Mouse (Mus musculus) MEL (cell line): Measurements from ENCODE around the gene Etfdh. TPM values are rescaled to one million over a fixed set of nuclear protein-coding genes. Genes with fewer than 3 reads are reported as not detected.

ENCODE experiments used
- DNase-seq: peaks from one replicate; pipeline ENCODE4 v3.0.0; 2011; ENCODE audit warnings: low read depth, low spot score
- H3K27ac ChIP-seq: 2 replicates; pipeline ENCODE4 v1.5.1; 2012; ENCODE audit warnings: low read depth, mild to moderate bottlenecking, control low read depth, low read length, moderate library complexity; ENCODE audit not compliant: control insufficient read depth
- H3K27me3 ChIP-seq, 2 experiments: fragments of 150-350 bp in 1 of 2; sonication (generic) in 1 of 2; 2 replicates each; pipeline ENCODE4 v1.6.1; 2012; ENCODE audit warnings: low read length in 2 of 2, mild to moderate bottlenecking in 2 of 2, improper control_type of control experiment in 1 of 2, moderate library complexity in 1 of 2; ENCODE audit not compliant: insufficient read depth in 2 of 2, control insufficient read depth in 1 of 2
- H3K36me3 ChIP-seq, 2 experiments: 2 replicates each; pipeline ENCODE4 v1.6.1; 2012 to 2014; ENCODE audit warnings: low read length in 2 of 2, improper control_type of control experiment in 1 of 2, inconsistent platforms in 1 of 2, mild to moderate bottlenecking in 1 of 2; ENCODE audit not compliant: insufficient read depth in 2 of 2, control insufficient read depth in 1 of 2
- H3K4me1 ChIP-seq, 2 experiments: fragments of 150-350 bp in 1 of 2; sonication (generic) in 1 of 2; 2 replicates each; pipeline ENCODE4 v1.6.1; 2012; ENCODE audit warnings: low read length in 2 of 2, improper control_type of control experiment in 1 of 2, mild to moderate bottlenecking in 1 of 2; ENCODE audit not compliant: insufficient read depth in 2 of 2, control insufficient read depth in 1 of 2
- H3K4me3 ChIP-seq, 2 experiments: fragments of 150-350 bp in 1 of 2; sonication (generic) in 1 of 2; 2 replicates each; pipeline ENCODE4 v1.5.1; 2012; ENCODE audit warnings: low read depth in 2 of 2, low read length in 2 of 2, mild to moderate bottlenecking in 2 of 2, moderate library complexity in 2 of 2, control low read depth in 1 of 2, improper control_type of control experiment in 1 of 2; ENCODE audit not compliant: control insufficient read depth in 1 of 2, insufficient read depth in 1 of 2
- H3K79me2 ChIP-seq: 2 replicates; pipeline ENCODE4 v1.6.1; 2012; ENCODE audit warnings: mild to moderate bottlenecking, low read length, moderate library complexity; ENCODE audit not compliant: control insufficient read depth, poor library complexity, insufficient read depth
- H3K9ac ChIP-seq: 2 replicates; pipeline ENCODE4 v1.6.1; 2012; ENCODE audit warnings: low read depth, mild to moderate bottlenecking, control low read depth, low read length, moderate library complexity; ENCODE audit not compliant: control insufficient read depth, poor library complexity, severe bottlenecking
- H3K9me3 ChIP-seq: fragments of 150-350 bp; sonication (generic); replicated peaks from 2 replicates; pipeline ENCODE4 v1.6.1; 2012; ENCODE audit warnings: mild to moderate bottlenecking, low read length, improper control_type of control experiment, moderate library complexity; ENCODE audit not compliant: insufficient read depth
- CHD1 ChIP-seq: IDR thresholded peaks from 2 replicates; pipeline ENCODE4 v1.6.1; 2012; ENCODE audit warnings: low read depth, mild to moderate bottlenecking, inconsistent platforms, low read length, improper control_type of control experiment
- CHD2 ChIP-seq: IDR thresholded peaks from 2 replicates; pipeline ENCODE4 v1.6.1; 2011; ENCODE audit warnings: low read length, improper control_type of control experiment
- CTCF ChIP-seq, 3 experiments: IDR thresholded peaks in 2 of 3; conservative IDR thresholded peaks in 1 of 3; 2 replicates each; pipeline ENCODE4 v1.5.1; 2011 to 2012; ENCODE audit warnings: low read length in 3 of 3, low read depth in 2 of 3, mild to moderate bottlenecking in 2 of 3, improper control_type of control experiment in 1 of 3, inconsistent platforms in 1 of 3, mixed read lengths in 1 of 3, moderate library complexity in 1 of 3; ENCODE audit not compliant: control insufficient read depth in 1 of 3, insufficient read depth in 1 of 3, poor library complexity in 1 of 3, severe bottlenecking in 1 of 3
- E2F4 ChIP-seq: IDR thresholded peaks from 2 replicates; pipeline ENCODE4 v1.6.1; 2011; ENCODE audit warnings: low read depth, low read length, improper control_type of control experiment, borderline replicate concordance
- ETS1 ChIP-seq: IDR thresholded peaks from 2 replicates; pipeline ENCODE4 v1.6.1; 2012; ENCODE audit warnings: low read depth, mild to moderate bottlenecking, inconsistent platforms, low read length, improper control_type of control experiment, moderate library complexity
- GABPA ChIP-seq: IDR thresholded peaks from 2 replicates; pipeline ENCODE4 v1.6.1; 2012; ENCODE audit warnings: low read depth, mild to moderate bottlenecking, inconsistent platforms, low read length, improper control_type of control experiment, moderate library complexity
- GATA1 ChIP-seq: IDR thresholded peaks from 2 replicates; pipeline ENCODE4 v1.6.1; 2011; ENCODE audit warnings: low read depth, low read length, improper control_type of control experiment
- JUND ChIP-seq: IDR thresholded peaks from 2 replicates; pipeline ENCODE4 v1.6.1; 2011; ENCODE audit warnings: low read depth, mild to moderate bottlenecking, improper control_type of control experiment, low read length
- KAT2A ChIP-seq: conservative IDR thresholded peaks from 2 replicates; pipeline ENCODE4 v1.6.1; 2012; ENCODE audit warnings: low read depth, low read length, improper control_type of control experiment, inconsistent platforms
- MAFK ChIP-seq: IDR thresholded peaks from 2 replicates; pipeline ENCODE4 v1.6.1; 2011; ENCODE audit warnings: low read depth, mild to moderate bottlenecking, low read length, improper control_type of control experiment, borderline replicate concordance
- MAX ChIP-seq: IDR thresholded peaks from 2 replicates; pipeline ENCODE4 v1.6.1; 2011; ENCODE audit warnings: low read length, improper control_type of control experiment
- MAZ ChIP-seq: IDR thresholded peaks from 2 replicates; pipeline ENCODE4 v1.6.1; 2012; ENCODE audit warnings: low read depth, mild to moderate bottlenecking, inconsistent platforms, low read length, improper control_type of control experiment
- MEF2A ChIP-seq: IDR thresholded peaks from 2 replicates; pipeline ENCODE4 v1.6.1; 2014; ENCODE audit warnings: low read depth, mild to moderate bottlenecking, inconsistent platforms, low read length, improper control_type of control experiment; ENCODE audit not compliant: poor library complexity, insufficient replicate concordance, severe bottlenecking; ENCODE audit errors: extremely low read depth
- MYC ChIP-seq: IDR thresholded peaks from 2 replicates; pipeline ENCODE4 v1.6.1; 2011; ENCODE audit warnings: low read depth, mild to moderate bottlenecking, low read length, improper control_type of control experiment, moderate library complexity
- NELFE ChIP-seq: IDR thresholded peaks from 2 replicates; pipeline ENCODE4 v1.6.1; 2011; ENCODE audit warnings: low read depth, low read length, improper control_type of control experiment
- NRF1 ChIP-seq: IDR thresholded peaks from 2 replicates; pipeline ENCODE4 v1.6.1; 2014; ENCODE audit warnings: low read depth, mild to moderate bottlenecking, inconsistent platforms, low read length, improper control_type of control experiment, moderate library complexity; ENCODE audit not compliant: poor library complexity, insufficient read depth, severe bottlenecking
- POLR2A ChIP-seq, 2 experiments: IDR thresholded peaks; 2 replicates each; pipeline ENCODE4 v1.6.1; 2011 to 2012; ENCODE audit warnings: low read length in 2 of 2, mild to moderate bottlenecking in 2 of 2, control low read depth in 1 of 2, improper control_type of control experiment in 1 of 2, low read depth in 1 of 2, moderate library complexity in 1 of 2; ENCODE audit not compliant: control insufficient read depth in 1 of 2, insufficient read depth in 1 of 2, poor library complexity in 1 of 2
- POLR2AphosphoS2 ChIP-seq: IDR thresholded peaks from 2 replicates; pipeline ENCODE4 v1.6.1; 2011; ENCODE audit warnings: low read length, improper control_type of control experiment
- POLR2AphosphoS5 ChIP-seq: IDR thresholded peaks from 2 replicates; pipeline ENCODE4 v1.6.1; 2012; ENCODE audit warnings: low read depth, borderline replicate concordance, mild to moderate bottlenecking, inconsistent platforms, low read length, moderate library complexity, mixed read lengths
- RAD21 ChIP-seq: IDR thresholded peaks from 2 replicates; pipeline ENCODE4 v1.6.1; 2011; ENCODE audit warnings: mild to moderate bottlenecking, low read depth, low read length, improper control_type of control experiment
- RCOR1 ChIP-seq: IDR thresholded peaks from 2 replicates; pipeline ENCODE4 v1.6.1; 2012; ENCODE audit warnings: low read depth, mild to moderate bottlenecking, inconsistent platforms, low read length, improper control_type of control experiment
- SIN3A ChIP-seq: IDR thresholded peaks from 2 replicates; pipeline ENCODE4 v1.6.1; 2012; ENCODE audit warnings: low read length, improper control_type of control experiment, inconsistent platforms
- SMC3 ChIP-seq: IDR thresholded peaks from 2 replicates; pipeline ENCODE4 v1.6.1; 2011; ENCODE audit warnings: low read depth, low read length, improper control_type of control experiment
- TAL1 ChIP-seq: IDR thresholded peaks from 2 replicates; pipeline ENCODE4 v1.6.1; 2012; ENCODE audit warnings: mild to moderate bottlenecking, inconsistent platforms, low read length, moderate library complexity, mixed read lengths
- TBP ChIP-seq: IDR thresholded peaks from 2 replicates; pipeline ENCODE4 v1.8.0; 2011; ENCODE audit warnings: low read depth, low read length, improper control_type of control experiment
- USF2 ChIP-seq, 2 experiments: IDR thresholded peaks; 2 replicates each; pipeline ENCODE4 v1.6.1; 2011 to 2012; ENCODE audit warnings: improper control_type of control experiment in 2 of 2, low read length in 2 of 2, borderline replicate concordance in 1 of 2, inconsistent platforms in 1 of 2, low read depth in 1 of 2, mild to moderate bottlenecking in 1 of 2; ENCODE audit not compliant: insufficient read depth in 1 of 2
- ZC3H11A ChIP-seq: IDR thresholded peaks from 2 replicates; pipeline ENCODE4 v1.6.1; 2012; ENCODE audit warnings: low read depth, mild to moderate bottlenecking, inconsistent platforms, low read length, improper control_type of control experiment
- ZKSCAN1 ChIP-seq: IDR thresholded peaks from 2 replicates; pipeline ENCODE4 v1.6.1; 2012; ENCODE audit warnings: low read depth, mild to moderate bottlenecking, inconsistent platforms, low read length, improper control_type of control experiment, moderate library complexity
- ZNF384 ChIP-seq: IDR thresholded peaks from 2 replicates; pipeline ENCODE4 v1.6.1; 2012; ENCODE audit warnings: low read depth, mild to moderate bottlenecking, inconsistent platforms, low read length, improper control_type of control experiment
- polyA plus RNA-seq, 2 experiments: library from polyadenylated mRNA; stranded (reverse) in 1 of 2; unstranded in 1 of 2; fragments of >175 nt in 1 of 2; fragments of >200 nt in 1 of 2; gene quantifications; 2 replicates each; pipeline versions ENCODE4 v1.2.1 to v1.2.4; 2012; ENCODE audit warnings: low replicate concordance in 2 of 2, low read depth in 1 of 2; ENCODE audit not compliant: insufficient read length in 2 of 2, insufficient read depth in 1 of 2, missing spikeins in 1 of 2
- total RNA-seq: library from RNA; depleted of rRNA; stranded (reverse); fragments of 300-350 nt; gene quantifications from 2 replicates; pipeline ENCODE4 v1.2.3, GENCODE M21; 2012

The Etfdh gene
- total and polyA plus RNA-seq, 3 experiments = 37.6 to 47.7 TPM; not detected in 1

DNA sequence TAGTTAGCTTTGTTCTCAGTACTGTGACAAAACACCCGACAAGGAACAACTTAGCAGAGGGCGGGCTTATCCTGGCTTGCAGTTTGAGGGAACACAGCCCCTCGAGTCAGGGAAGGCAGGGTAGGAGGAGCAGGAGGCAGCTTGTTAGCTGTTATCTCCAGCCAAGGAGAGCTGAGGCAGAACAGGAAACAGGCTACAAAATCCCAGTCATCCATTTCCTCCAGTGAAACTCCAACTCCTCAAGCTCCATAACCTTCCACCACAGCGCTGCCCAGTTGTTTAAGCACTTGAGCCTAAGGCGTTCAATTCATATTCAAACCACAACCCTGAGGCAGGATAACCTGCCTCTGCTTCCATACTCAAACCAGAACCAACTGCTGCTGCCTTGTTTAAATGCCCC lies 45.3 kb upstream of the Etfdh start:
- no peaks in the 10 kb centered on the region for H3K79me2 ChIP-seq
- H3K27me3 ChIP-seq = no peaks in the 10 kb centered on the region; a peak in 1 of 4 replicates
- no peak overlapping the region for H3K27ac ChIP-seq
- no peaks in the 10 kb centered on the region for H3K4me1 ChIP-seq
- TF ChIP-seq SMC3 = no peak
- no peak for TF ChIP-seq POLR2A (IDR thresholded peaks at IDR 0.05; ENCODE audit: control insufficient read depth in 1 of 2, insufficient read depth in 1 of 2, low read depth in 1 of 2, low read length in 2 of 2, poor library complexity in 1 of 2)
- no peak for TF ChIP-seq MAX
- peak in 1 of 3 experiments; percentile 14; a peak in 1 of 6 replicates for TF ChIP-seq CTCF (IDR thresholded peaks at IDR 0.05 in 2 of 3, conservative IDR thresholded peaks at IDR 0.05 in 1 of 3; ENCODE audit: control insufficient read depth in 1 of 3, insufficient read depth in 1 of 3, low read depth in 2 of 3, low read length in 3 of 3, poor library complexity in 1 of 3, severe bottlenecking in 1 of 3)
- no peak for TF ChIP-seq E2F4
- H3K9ac ChIP-seq = no peak overlapping the region
- H3K9me3 ChIP-seq = no peaks in the 10 kb centered on the region
- no peaks in the 10 kb centered on the region for H3K36me3 ChIP-seq
- no peak for DNase-seq
- no peak overlapping the region for H3K4me3 ChIP-seq

DNA sequence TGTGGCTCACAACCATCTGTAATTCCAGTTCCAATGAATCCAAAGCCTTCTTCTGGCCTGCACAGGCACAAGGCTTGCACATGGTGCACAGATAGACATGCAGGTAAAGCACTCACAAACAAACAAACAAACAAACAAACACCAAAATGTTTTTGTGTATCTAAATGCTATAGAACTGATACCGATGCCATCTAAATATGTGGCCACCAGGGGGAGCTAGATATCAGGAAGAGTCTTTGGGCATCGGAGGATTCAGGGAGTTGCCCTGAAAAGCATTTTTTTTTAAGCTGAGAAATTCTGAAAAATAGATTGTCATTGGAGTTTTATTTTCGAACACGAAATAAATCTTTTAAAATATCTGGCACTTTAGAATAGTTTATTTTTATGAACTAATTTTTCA lies 43.8 kb upstream of the Etfdh start:
- Histone ChIP-seq H3K27me3 (no peaks in the 10 kb centered on the region; a peak in 1 of 4 replicates), H3K4me1 (no peaks in the 10 kb centered on the region), H3K9me3 (no peaks in the 10 kb centered on the region), H3K4me3 (no peak overlapping the region), H3K79me2 (no peaks in the 10 kb centered on the region), H3K9ac (no peak overlapping the region), H3K27ac (no peak overlapping the region), H3K36me3 (no peaks in the 10 kb centered on the region)
- peak; percentile 66 for DNase-seq
- no peak for TF ChIP-seq POLR2AphosphoS2
- TF ChIP-seq JUND = no peak
- no peak for TF ChIP-seq E2F4
- no peak for TF ChIP-seq CHD1
- no peak for TF ChIP-seq MAFK
- no peak for TF ChIP-seq USF2 (IDR thresholded peaks at IDR 0.05; ENCODE audit: borderline replicate concordance in 1 of 2, insufficient read depth in 1 of 2, low read depth in 1 of 2, low read length in 2 of 2)
- no peak for TF ChIP-seq POLR2A (IDR thresholded peaks at IDR 0.05; ENCODE audit: control insufficient read depth in 1 of 2, insufficient read depth in 1 of 2, low read depth in 1 of 2, low read length in 2 of 2, poor library complexity in 1 of 2)
- TF ChIP-seq RAD21 = peak; percentile 62
- no peak for TF ChIP-seq ETS1
- TF ChIP-seq ZKSCAN1 = no peak
- TF ChIP-seq NRF1 = no peak
- TF ChIP-seq SIN3A = no peak
- TF ChIP-seq MYC = no peak
- TF ChIP-seq TAL1 = no peak
- TF ChIP-seq CTCF (IDR thresholded peaks at IDR 0.05 in 2 of 3, conservative IDR thresholded peaks at IDR 0.05 in 1 of 3; ENCODE audit: control insufficient read depth in 1 of 3, insufficient read depth in 1 of 3, low read depth in 2 of 3, low read length in 3 of 3, poor library complexity in 1 of 3, severe bottlenecking in 1 of 3) = peak; percentile 43 to 71 (median 59)
- no peak for TF ChIP-seq MAZ
- no peak for TF ChIP-seq CHD2
- no peak for TF ChIP-seq KAT2A
- no peak for TF ChIP-seq RCOR1
- TF ChIP-seq GATA1 = no peak
- TF ChIP-seq ZNF384 = peak; percentile 85
- no peak for TF ChIP-seq GABPA
- TF ChIP-seq NELFE = no peak
- no peak for TF ChIP-seq TBP
- peak; percentile 40 for TF ChIP-seq ZC3H11A
- TF ChIP-seq POLR2AphosphoS5 = no peak
- peak; percentile 78 for TF ChIP-seq SMC3
- no peak for TF ChIP-seq MEF2A
